ENCODE assay signal across 8 mouse cellular contexts in genomic region chr17:35320327-35321081, GRCm38 (mm10). TPM values are rescaled to one million over a fixed set of nuclear protein-coding genes. Genes with fewer than 3 reads are reported as not detected.
DNase-seq lines count a peak whose midpoint lies in the region; ATAC-seq and TF ChIP-seq lines count a peak whose summit lies in the region.

TSS of gene H2-Q1 (plus strand) at chr17:35320405.

- TF ChIP-seq EP300 in ES-Bruce4 (IDR thresholded peaks at IDR 0.05; ENCODE audit: insufficient read depth, low read depth, low read length), result no peak

- H3K9me3 ChIP-seq in heart, embryonic 13.5 days, result no peaks in the 10 kb centered on the region
- H3K9me3 ChIP-seq in ES-Bruce4 (replicated peaks; ENCODE audit: control insufficient read depth, insufficient read depth, low read length, poor library complexity, severe bottlenecking), result no peaks in the 10 kb centered on the region
- no peaks in the 10 kb centered on the region for H3K9me3 ChIP-seq in hindbrain, embryonic 11.5 days (ENCODE audit: control insufficient read depth, low read length)
- H3K9me3 ChIP-seq in midbrain, embryonic 10.5 days (replicated peaks), result no peaks in the 10 kb centered on the region

- no peak for TF ChIP-seq POLR2A in ES-Bruce4 (IDR thresholded peaks at IDR 0.05; ENCODE audit: insufficient read depth, low read length)

- peaks cover 58% of the 10 kb centered on the region for H3K27me3 ChIP-seq in heart, embryonic 13.5 days (replicated peaks)
- peaks cover 5% of the 10 kb centered on the region; the same call in 1 of the 2 replicates for H3K27me3 ChIP-seq in ES-Bruce4 (ENCODE audit: control insufficient read depth, insufficient read depth, low read length, poor library complexity, severe bottlenecking)
- peaks cover 21% of the 10 kb centered on the region for H3K27me3 ChIP-seq in hindbrain, embryonic 11.5 days (ENCODE audit: control insufficient read depth, insufficient read depth, low read length)
- H3K27me3 ChIP-seq in midbrain, embryonic 10.5 days (ENCODE audit: low read depth, poor library complexity, severe bottlenecking), result peaks cover 53% of the 10 kb centered on the region

- H3K4me2 ChIP-seq in heart, embryonic 13.5 days, result peak within 1 kb of the TSS; percentile 76
- H3K4me2 ChIP-seq in hindbrain, embryonic 11.5 days (replicated peaks; ENCODE audit: low read depth, low read length), result peak within 1 kb of the TSS; percentile 59

- TF ChIP-seq CTCF in ES-Bruce4 (IDR thresholded peaks at IDR 0.05; ENCODE audit: low read depth, low read length), result no peak

- 2% methylated on average over 55 of the region's 55 CpGs for WGBS in heart, embryonic 13.5 days
- WGBS in hindbrain, embryonic 11.5 days, result 2% methylated on average over 54 of the region's 55 CpGs
- WGBS in midbrain, embryonic 10.5 days, result 3% methylated on average over 55 of the region's 55 CpGs

- DNase-seq in heart, adult 18-20 months, result no peak
- DNase-seq in hindbrain, embryonic 11.5 days (ENCODE audit: low spot score), result peak; percentile 27
- DNase-seq in midbrain, embryonic 10.5 days (ENCODE audit: low spot score), result peak; percentile 26
- no peak for DNase-seq in adrenal gland, adult (ENCODE audit: inconsistent age in 2 of 2, low spot score in 1 of 2)
- DNase-seq in c-Kit-positive CD71-positive TER-119-positive erythroid progenitor cells, embryonic 14.5 days (ENCODE audit: low spot score), result no peak
- DNase-seq in cerebellum, adult 8-10 months, result no peak

- H3K36me3 ChIP-seq in heart, embryonic 13.5 days, result no peaks in the 10 kb centered on the region
- H3K36me3 ChIP-seq in ES-Bruce4 (ENCODE audit: control insufficient read depth, insufficient read depth, low read length, poor library complexity, severe bottlenecking), result no peaks in the 10 kb centered on the region
- no peaks in the 10 kb centered on the region for H3K36me3 ChIP-seq in hindbrain, embryonic 11.5 days (ENCODE audit: control insufficient read depth, insufficient read depth, low read length)
- no peaks in the 10 kb centered on the region for H3K36me3 ChIP-seq in midbrain, embryonic 10.5 days

- no peak for ATAC-seq in heart, embryonic 13.5 days (ENCODE audit: extremely low read depth, insufficient number of reproducible peaks, low FRiP score, low TSS enrichment)
- no peak for ATAC-seq in hindbrain, embryonic 11.5 days (ENCODE audit: low FRiP score)

- H3K4me3 ChIP-seq in heart, embryonic 13.5 days, result peak within 1 kb of the TSS; percentile 52
- H3K4me3 ChIP-seq in ES-Bruce4 (ENCODE audit: low read depth, low read length), result peak within 1 kb of the TSS; percentile 54
- H3K4me3 ChIP-seq in hindbrain, embryonic 11.5 days (ENCODE audit: low read depth, low read length), result peak within 1 kb of the TSS; percentile 29
- peak within 1 kb of the TSS; percentile 57 for H3K4me3 ChIP-seq in midbrain, embryonic 10.5 days

- H3K27ac ChIP-seq in heart, embryonic 13.5 days (replicated peaks), result no peak within 1 kb of the TSS
- no peak within 1 kb of the TSS for H3K27ac ChIP-seq in ES-Bruce4 (ENCODE audit: insufficient read depth, low read length)
- no peak within 1 kb of the TSS for H3K27ac ChIP-seq in hindbrain, embryonic 11.5 days (ENCODE audit: low read depth, low read length)
- no peak within 1 kb of the TSS for H3K27ac ChIP-seq in midbrain, embryonic 10.5 days (replicated peaks)

- peaks cover 14% of the 10 kb centered on the region for H3K4me1 ChIP-seq in heart, embryonic 13.5 days
- no peaks in the 10 kb centered on the region for H3K4me1 ChIP-seq in ES-Bruce4 (ENCODE audit: control insufficient read depth, insufficient read depth, low read length)
- H3K4me1 ChIP-seq in hindbrain, embryonic 11.5 days (replicated peaks; ENCODE audit: control insufficient read depth, insufficient read depth, low read length), result no peaks in the 10 kb centered on the region
- peaks cover 11% of the 10 kb centered on the region for H3K4me1 ChIP-seq in midbrain, embryonic 10.5 days

- H3K9ac ChIP-seq in heart, embryonic 13.5 days, result peak within 1 kb of the TSS; percentile 61
- H3K9ac ChIP-seq in ES-Bruce4 (ENCODE audit: low read depth, poor library complexity, severe bottlenecking), result peak within 1 kb of the TSS; percentile 53; the same call in 1 of the 2 replicates
- H3K9ac ChIP-seq in hindbrain, embryonic 11.5 days (ENCODE audit: low read depth, low read length), result no peak within 1 kb of the TSS

RNA-seq across cellular contexts. Expression of gene H2-Q1, which starts in this region (rescaled TPM):
- 0.19 and 0.29 TPM in 2 replicates for polyA plus RNA-seq in heart, embryonic 13.5 days (2015; fragmentation: Nextera tagmentation; extraction: Ambion mirVana)
- total RNA-seq in heart, adult 18-20 months (2021), result 1 to 10 TPM; 2.6 to 3.9 TPM
- polyA plus RNA-seq in ES-Bruce4 (2011; ENCODE audit: insufficient read depth, insufficient read length, low read depth, missing spikeins), result not detected in 2 replicates
- polyA plus RNA-seq in hindbrain, embryonic 11.5 days (2014; fragmentation: Nextera tagmentation; extraction: Ambion mirVana), result not detected in 2 replicates
- polyA plus RNA-seq in midbrain, embryonic 10.5 days (2016; fragmentation: Nextera tagmentation; extraction: Ambion mirVana), result not detected in 2 replicates

Comparison
In these comparisons a context has a peak if more than half of its experiments do, and no peak if none do; other contexts are left out.
1. Peak in DNase-seq, H3K4me3 ChIP-seq and H3K4me2 ChIP-seq in hindbrain, embryonic 11.5 days; RNA of the gene not detected or under 1 TPM.
2. Peak in DNase-seq and H3K4me3 ChIP-seq in midbrain, embryonic 10.5 days; RNA of the gene not detected or under 1 TPM.